Mouse (Mus musculus) large intestine, adult 2 months (tissue): ENCODE results near the gene Camk2g. TPM values are rescaled to one million over a fixed set of nuclear protein-coding genes. Genes with fewer than 3 reads are reported as not detected.

Source experiments
- DNase-seq: peaks from one replicate; pipeline ENCODE4 v3.0.0-alpha.2; 2012; ENCODE audit warnings: low read depth, low spot score
- WGBS: fragments of 180-500 bp; shearing (Covaris S2); methylation state at CpG from one replicate; pipeline ENCODE4 v1.1.7; 2018; 5-methylcytosine and 5-hydroxymethylcytosine counted together
- polyA plus RNA-seq: library from polyadenylated mRNA; depleted of rRNA; stranded (reverse); fragments of >200 nt; gene quantifications from 2 replicates; pipeline ENCODE4 v1.2.3, GENCODE M21; 2012; rRNA removed

Camk2g gene
- polyA plus RNA-seq, 1 experiment: 11.4 TPM

GRCm38 (mm10) chr14:20686576-20686975 lies 107.3 kb downstream of the Camk2g start:
- DNase-seq: no peak
- WGBS: 95% methylated on average over 3 of the region's 3 CpGs

Other genes starting within 250 kb of the Camk2g start
- gene Ppp3cb, start 247.5 kb downstream of the Camk2g start, polyA plus RNA-seq: 10.7 and 11.9 TPM in 2 replicates
- gene Usp54, start 153.0 kb downstream of the Camk2g start, polyA plus RNA-seq: 2.4 and 3.1 TPM in 2 replicates
- gene Myoz1, start 137.5 kb downstream of the Camk2g start, polyA plus RNA-seq: 0.30 TPM in 1 of 2 replicates, not detected in the other
- gene Synpo2l, start 125.7 kb downstream of the Camk2g start, polyA plus RNA-seq: 0.07 and 0.09 TPM in 2 replicates
- gene Sec24c, start 119.8 kb downstream of the Camk2g start, polyA plus RNA-seq: 117 and 195 TPM in 2 replicates
- 4.2 and 6.4 TPM in 2 replicates for gene Fut11, start 99.1 kb downstream of the Camk2g start, polyA plus RNA-seq
- 42.2 and 47.2 TPM in 2 replicates for gene Chchd1, start 91.1 kb downstream of the Camk2g start, polyA plus RNA-seq
- gene Zswim8, start 86.5 kb downstream of the Camk2g start, polyA plus RNA-seq: 75.4 and 111 TPM in 2 replicates
- 25.4 and 33.5 TPM in 2 replicates for gene Ndst2, start 59.5 kb downstream of the Camk2g start, polyA plus RNA-seq
- 4.1 and 5.6 TPM in 2 replicates for gene Plau, start 42.6 kb upstream of the Camk2g start, polyA plus RNA-seq
- gene Vcl, start 135.3 kb upstream of the Camk2g start, polyA plus RNA-seq: 28.1 and 40.3 TPM in 2 replicates